Mouse (Mus musculus) spleen, adult 2 months (tissue): ENCODE data around the gene Gstm2. TPM values are rescaled to one million over a fixed set of nuclear protein-coding genes. Genes with fewer than 3 reads are reported as not detected.

Experiments
- DNase-seq, 2 experiments: peaks; one replicate each; pipeline versions ENCODE4 v3.0.0 to v3.0.0-alpha.2; 2012 to 2021; ENCODE audit warnings: low spot score in 2 of 2, low read depth in 1 of 2
- H3K27ac ChIP-seq: fragments of 200-500 bp; 2 replicates; pipeline ENCODE4 v1.5.1; 2012; ENCODE audit warnings: low read length, inconsistent platforms; ENCODE audit not compliant: insufficient read depth
- H3K27me3 ChIP-seq: fragments of 200-500 bp; 2 replicates; pipeline ENCODE4 v1.6.1; 2012; ENCODE audit warnings: mild to moderate bottlenecking, moderate library complexity, low read length, inconsistent platforms; ENCODE audit not compliant: control insufficient read depth, insufficient read depth
- H3K36me3 ChIP-seq: fragments of 200-500 bp; 2 replicates; pipeline ENCODE4 v1.6.1; 2012; ENCODE audit warnings: mild to moderate bottlenecking, low read length, inconsistent platforms; ENCODE audit not compliant: control insufficient read depth, insufficient read depth
- H3K4me1 ChIP-seq: fragments of 200-500 bp; 2 replicates; pipeline ENCODE4 v1.6.1; 2011; ENCODE audit warnings: inconsistent platforms; ENCODE audit not compliant: control insufficient read depth, insufficient read depth, insufficient read length
- H3K4me3 ChIP-seq: fragments of 200-500 bp; 2 replicates; pipeline ENCODE4 v1.5.1; 2011; ENCODE audit warnings: mild to moderate bottlenecking, inconsistent platforms; ENCODE audit not compliant: insufficient read depth, insufficient read length; ENCODE audit errors: extremely low read depth
- CTCF ChIP-seq: fragments of 200-500 bp; IDR thresholded peaks from 2 replicates; pipeline ENCODE4 v1.5.1; 2011; ENCODE audit warnings: mild to moderate bottlenecking, inconsistent platforms; ENCODE audit not compliant: insufficient read depth, insufficient read length, insufficient replicate concordance; ENCODE audit errors: extremely low read depth
- POLR2A ChIP-seq: fragments of 200-500 bp; IDR thresholded peaks from 2 replicates; pipeline ENCODE4 v1.6.1; 2011; ENCODE audit warnings: low read depth, low read length, inconsistent platforms
- WGBS: fragments of 180-500 bp; shearing (Covaris S2); methylation state at CpG from one replicate; pipeline ENCODE4 v1.1.7; 2018; 5-methylcytosine and 5-hydroxymethylcytosine counted together
- polyA plus RNA-seq: library from polyadenylated mRNA; depleted of rRNA; stranded (reverse); fragments of >200 nt; gene quantifications from 2 replicates; pipeline ENCODE4 v1.2.3, GENCODE M21; 2012; rRNA removed

The Gstm2 gene
- 16.9 and 20.2 TPM in 2 replicates for polyA plus RNA-seq

- no peak for TF ChIP-seq CTCF
- no peak for TF ChIP-seq POLR2A
- no peaks in the 10 kb centered on the region for H3K4me1 ChIP-seq
- H3K27me3 ChIP-seq = no peaks in the 10 kb centered on the region
- H3K36me3 ChIP-seq = no peaks in the 10 kb centered on the region
- H3K4me3 ChIP-seq = no peak within 1 kb of the TSS
- DNase-seq = no peak
- 77% methylated on average over 8 of the region's 8 CpGs for WGBS
- H3K27ac ChIP-seq = no peak within 1 kb of the TSS
These were observed at the start of gene Gstm2 for GRCm38 (mm10) chr3:107986041-107986562. Gstm2 (minus strand) TSS chr3:107986453.

GRCm38 (mm10) chr3:108033156-108033555 is 46.9 kb upstream of the Gstm2 start:
- no peaks in the 10 kb centered on the region; the same call in 1 of the 2 replicates for H3K27me3 ChIP-seq
- no peak overlapping the region for H3K27ac ChIP-seq
- H3K36me3 ChIP-seq = no peaks in the 10 kb centered on the region
- DNase-seq = no peak
- no peaks in the 10 kb centered on the region for H3K4me1 ChIP-seq
- TF ChIP-seq POLR2A (no peak), CTCF (no peak)
- 81% methylated on average over 5 of the region's 5 CpGs for WGBS
- no peak overlapping the region for H3K4me3 ChIP-seq

- Histone ChIP-seq H3K27me3 (no peaks in the 10 kb centered on the region; the same call in 1 of the 2 replicates), H3K27ac (no peak overlapping the region), H3K4me3 (no peak overlapping the region), H3K36me3 (no peaks in the 10 kb centered on the region), H3K4me1 (no peaks in the 10 kb centered on the region)
- no peak for TF ChIP-seq CTCF
- TF ChIP-seq POLR2A = no peak
- no peak for DNase-seq
These were observed 45.9 kb upstream of the Gstm2 start for GRCm38 (mm10) chr3:108032113-108032512.

GRCm38 (mm10) chr3:108028641-108029365 is 42.5 kb upstream of the Gstm2 start:
- DNase-seq = no peak

GRCm38 (mm10) chr3:108026597-108026996 is 40.3 kb upstream of the Gstm2 start:
- DNase-seq = no peak

More at GRCm38 (mm10) chr3:108028641-108029365, 42.5 kb upstream of the Gstm2 start:
- Histone ChIP-seq H3K27ac (no peak overlapping the region), H3K4me1 (no peaks in the 10 kb centered on the region), H3K36me3 (no peaks in the 10 kb centered on the region), H3K27me3 (no peaks in the 10 kb centered on the region), H3K4me3 (no peak overlapping the region)
- no peak for TF ChIP-seq CTCF
- TF ChIP-seq POLR2A = no peak
- 96% methylated on average over 4 of the region's 4 CpGs for WGBS

GRCm38 (mm10) chr3:108026049-108026448 is 39.8 kb upstream of the Gstm2 start:
- WGBS = 72% methylated on average over 5 of the region's 5 CpGs
- TF ChIP-seq CTCF (no peak), POLR2A (no peak)
- no peaks in the 10 kb centered on the region for H3K27me3 ChIP-seq
- H3K4me1 ChIP-seq = no peaks in the 10 kb centered on the region
- no peak for DNase-seq
- no peaks in the 10 kb centered on the region for H3K36me3 ChIP-seq
- H3K4me3 ChIP-seq = no peak overlapping the region
- H3K27ac ChIP-seq = no peak overlapping the region

More at GRCm38 (mm10) chr3:108026597-108026996, 40.3 kb upstream of the Gstm2 start:
- no peak overlapping the region for H3K27ac ChIP-seq
- 95% methylated on average over 1 of the region's 1 CpGs for WGBS
- no peak for TF ChIP-seq POLR2A
- TF ChIP-seq CTCF = no peak
- no peaks in the 10 kb centered on the region for H3K4me1 ChIP-seq
- no peaks in the 10 kb centered on the region for H3K36me3 ChIP-seq
- H3K27me3 ChIP-seq = no peaks in the 10 kb centered on the region
- no peak overlapping the region for H3K4me3 ChIP-seq

GRCm38 (mm10) chr3:108025318-108025717 is 39.1 kb upstream of the Gstm2 start:
- no peak for DNase-seq
- TF ChIP-seq POLR2A (no peak), CTCF (no peak)
- Histone ChIP-seq H3K27me3 (no peaks in the 10 kb centered on the region), H3K27ac (no peak overlapping the region), H3K36me3 (no peaks in the 10 kb centered on the region), H3K4me3 (no peak overlapping the region), H3K4me1 (no peaks in the 10 kb centered on the region)
- WGBS = 59% methylated on average over 4 of the region's 4 CpGs
